Mouse (Mus musculus) heart, embryonic 11.5 days (tissue): ENCODE data around the gene Dhdds. TPM values are rescaled to one million over a fixed set of nuclear protein-coding genes. Genes with fewer than 3 reads are reported as not detected.

Experiments
- ATAC-seq: fragments of 200-750 bp; cut with Nextera tagmentation; replicated peaks from 2 replicates; pipeline ENCODE4 v1.8.0; 2017; ENCODE audit warnings: moderate library complexity; ENCODE audit not compliant: insufficient number of reproducible peaks, low FRiP score, low TSS enrichment
- H3K27ac ChIP-seq: fragments of 300-500 bp; sonication (generic); 2 replicates; pipeline ENCODE4 v1.5.1; 2014; ENCODE audit warnings: mild to moderate bottlenecking, low read depth, low read length
- H3K27me3 ChIP-seq: fragments of 300-500 bp; sonication (generic); 2 replicates; pipeline ENCODE4 v1.6.1; 2014; ENCODE audit warnings: mild to moderate bottlenecking, low read length, mixed read lengths; ENCODE audit not compliant: control insufficient read depth, insufficient read depth
- H3K36me3 ChIP-seq: fragments of 300-500 bp; sonication (generic); 2 replicates; pipeline ENCODE4 v1.6.1; 2014; ENCODE audit warnings: mild to moderate bottlenecking, low read length, moderate library complexity, mixed read lengths; ENCODE audit not compliant: control insufficient read depth, insufficient read depth
- H3K4me1 ChIP-seq: fragments of 300-500 bp; sonication (generic); 2 replicates; pipeline ENCODE4 v1.6.1; 2014; ENCODE audit warnings: low read length; ENCODE audit not compliant: control insufficient read depth, insufficient read depth
- H3K4me2 ChIP-seq: fragments of 300-500 bp; sonication (generic); 2 replicates; pipeline ENCODE4 v1.6.1; 2014; ENCODE audit warnings: mild to moderate bottlenecking, moderate library complexity
- H3K4me3 ChIP-seq: fragments of 300-500 bp; sonication (generic); 2 replicates; pipeline ENCODE4 v1.5.1; 2014; ENCODE audit warnings: low read depth, low read length
- H3K9ac ChIP-seq: fragments of 300-500 bp; sonication (generic); 2 replicates; pipeline ENCODE4 v1.6.1; 2014; ENCODE audit warnings: mild to moderate bottlenecking, low read depth, low read length, moderate library complexity
- H3K9me3 ChIP-seq: fragments of 300-500 bp; sonication (generic); replicated peaks from 2 replicates; pipeline ENCODE4 v1.6.1; 2016; ENCODE audit warnings: low read length; ENCODE audit not compliant: control insufficient read depth
- WGBS: fragments of 180-500 bp; shearing (Covaris S2); extraction: QIAGEN DNeasy Blood & Tissue Kit; methylation state at CpG from one replicate; pipeline ENCODE4 v1.1.7; 2014; ENCODE audit not compliant: insufficient replicate concordance; 5-methylcytosine and 5-hydroxymethylcytosine counted together
- polyA plus RNA-seq: library from polyadenylated mRNA; unstranded; fragments of >200 nt; fragmentation: Nextera tagmentation; extraction: Ambion mirVana; gene quantifications from 2 replicates; pipeline ENCODE4 v1.2.1, GENCODE M21; 2014

Gene Dhdds
- polyA plus RNA-seq, 1 experiment from 2014 or later = 35.3 TPM

GRCm38 (mm10) chr4:134019210-134019609 lies 18.5 kb upstream of the Dhdds start:
- peaks cover 26% of the 10 kb centered on the region for H3K27me3 ChIP-seq
- 1% methylated on average over 9 of the region's 10 CpGs for WGBS
- peak overlapping the region; percentile 5; the same call in 1 of the 2 replicates for H3K4me3 ChIP-seq
- H3K4me1 ChIP-seq = peaks cover 44% of the 10 kb centered on the region
- H3K9me3 ChIP-seq = no peaks in the 10 kb centered on the region
- no peak overlapping the region for H3K27ac ChIP-seq
- ATAC-seq = no peak
- no peaks in the 10 kb centered on the region for H3K36me3 ChIP-seq
- H3K9ac ChIP-seq = no peak overlapping the region
- H3K4me2 ChIP-seq = peak overlapping the region; percentile 80

DNA sequence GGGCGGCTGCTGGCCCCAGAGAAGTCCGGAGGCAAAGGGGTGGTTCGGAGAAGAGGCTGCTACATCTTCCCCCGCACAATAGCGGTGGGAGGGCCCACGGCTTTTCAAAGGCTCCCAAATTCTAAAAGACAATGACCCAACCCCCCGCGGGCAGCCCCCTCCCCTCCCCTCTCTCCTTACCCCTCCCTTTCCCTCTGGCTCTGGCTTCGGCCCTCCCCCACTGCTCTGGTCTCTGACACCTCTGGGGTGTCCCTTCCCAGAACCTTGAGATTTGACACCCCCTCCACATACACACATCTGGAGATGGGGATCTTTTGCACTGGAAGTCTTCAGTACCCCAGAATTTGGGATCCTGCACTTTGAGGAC lies 18.0 kb upstream of the Dhdds start, which contains the start of gene Lin28a:
Gene Lin28a (minus strand): TSS at position 63 of the 367 bp plus-strand sequence.
- Histone ChIP-seq H3K36me3 (no peaks in the 10 kb centered on the region), H3K27ac (peak within 1 kb of the TSS; percentile 17; the same call in 1 of the 2 replicates), H3K4me3 (peak within 1 kb of the TSS; percentile 42), H3K27me3 (peaks cover 26% of the 10 kb centered on the region), H3K4me2 (peak within 1 kb of the TSS; percentile 80), H3K9ac (peak within 1 kb of the TSS; percentile 43; the same call in 1 of the 2 replicates), H3K4me1 (peaks cover 44% of the 10 kb centered on the region), H3K9me3 (no peaks in the 10 kb centered on the region)
- no peak for ATAC-seq
- under 1% methylated on average over 9 of the region's 9 CpGs for WGBS

DNA sequence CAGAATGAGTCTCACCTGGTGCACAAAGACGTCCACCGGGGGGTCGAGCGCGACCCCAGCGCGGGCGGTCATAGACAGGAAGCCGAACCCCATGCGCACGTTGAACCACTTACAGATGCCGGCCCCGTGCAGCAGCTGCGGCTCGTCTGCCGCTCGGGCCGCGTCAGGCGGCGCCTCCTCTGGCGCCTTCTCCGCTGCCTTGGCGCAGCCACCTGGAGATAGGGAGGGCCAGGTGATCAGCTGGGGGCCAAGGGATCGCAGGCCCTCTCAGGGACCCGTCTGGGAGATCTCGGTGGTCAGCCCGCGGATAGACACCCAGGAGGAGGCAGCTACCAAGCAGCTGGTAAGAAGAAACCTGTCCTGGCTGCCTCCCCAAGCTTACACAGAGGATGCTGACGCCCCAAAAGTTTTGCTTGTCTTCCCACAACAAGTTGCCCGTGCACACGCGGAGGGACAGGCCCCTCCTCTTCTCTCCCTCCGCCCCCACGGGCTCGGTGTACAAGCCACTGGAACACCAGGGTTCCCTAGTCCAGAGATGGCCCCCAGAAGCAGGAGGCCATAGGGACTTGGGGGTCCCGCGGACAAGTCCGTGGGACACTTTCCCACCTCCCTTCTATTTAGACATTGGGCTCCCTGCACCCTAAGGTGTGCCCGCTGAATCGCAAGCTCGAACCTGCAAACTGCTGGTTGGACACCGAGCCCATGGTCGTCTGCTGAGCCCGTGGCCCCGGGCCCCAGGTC lies 17.5 kb upstream of the Dhdds start:
- Histone ChIP-seq H3K9ac (peak overlapping the region; percentile 16; the same call in 1 of the 2 replicates), H3K4me1 (peaks cover 45% of the 10 kb centered on the region), H3K4me2 (peak overlapping the region; percentile 80), H3K27ac (0 out of 2 replicates have a peak overlapping the region, but pooled peaks have one; percentile 10), H3K9me3 (no peaks in the 10 kb centered on the region), H3K4me3 (peak overlapping the region; percentile 42), H3K36me3 (no peaks in the 10 kb centered on the region), H3K27me3 (peaks cover 26% of the 10 kb centered on the region)
- no peak for ATAC-seq
- WGBS = under 1% methylated on average over 46 of the region's 46 CpGs

GRCm38 (mm10) chr4:134017201-134017865 lies 16.6 kb upstream of the Dhdds start:
- ATAC-seq = no peak
- Histone ChIP-seq H3K9me3 (no peaks in the 10 kb centered on the region), H3K4me2 (peak overlapping the region; percentile 80), H3K27me3 (peaks cover 26% of the 10 kb centered on the region), H3K36me3 (no peaks in the 10 kb centered on the region), H3K27ac (peak overlapping the region; percentile 17; the same call in 1 of the 2 replicates), H3K9ac (peak overlapping the region; percentile 43; the same call in 1 of the 2 replicates), H3K4me1 (peaks cover 54% of the 10 kb centered on the region), H3K4me3 (peak overlapping the region; percentile 42)
- 2% methylated on average over 21 of the region's 21 CpGs for WGBS

- ATAC-seq = no peak
- Histone ChIP-seq H3K9me3 (no peaks in the 10 kb centered on the region), H3K4me3 (no peak overlapping the region; the same call in 1 of the 2 replicates), H3K9ac (no peak overlapping the region), H3K4me1 (peaks cover 59% of the 10 kb centered on the region), H3K27ac (peak overlapping the region; percentile 17; the same call in 1 of the 2 replicates), H3K27me3 (peaks cover 26% of the 10 kb centered on the region), H3K36me3 (no peaks in the 10 kb centered on the region), H3K4me2 (peak overlapping the region; percentile 80)
- WGBS = under 1% methylated on average over 8 of the region's 8 CpGs
These were observed 16.0 kb upstream of the Dhdds start for GRCm38 (mm10) chr4:134016767-134017166.

DNA sequence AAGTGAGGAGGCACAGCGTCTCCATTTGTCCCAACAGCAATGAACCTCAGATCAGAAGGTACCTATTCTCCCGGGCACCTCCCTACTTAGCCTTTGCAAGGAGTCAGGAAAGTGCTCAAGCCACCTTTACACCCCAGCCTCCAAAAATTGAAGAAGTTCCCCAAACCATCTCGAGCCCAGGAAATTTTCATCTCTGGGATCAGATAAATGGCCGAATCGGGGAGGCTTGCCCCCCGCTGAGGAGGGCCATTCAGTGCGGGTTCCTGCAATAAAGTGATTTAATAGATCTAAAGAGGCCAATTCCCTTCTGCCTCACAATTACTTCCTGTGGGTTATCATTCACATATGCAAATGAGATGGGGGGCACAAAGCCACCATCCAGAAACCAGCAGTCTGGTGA lies 15.5 kb upstream of the Dhdds start:
- ATAC-seq = no peak
- Histone ChIP-seq H3K4me1 (peaks cover 65% of the 10 kb centered on the region), H3K9me3 (no peaks in the 10 kb centered on the region), H3K4me2 (0 out of 2 replicates have a peak overlapping the region, but pooled peaks have one; percentile 8), H3K9ac (no peak overlapping the region), H3K27me3 (peaks cover 26% of the 10 kb centered on the region), H3K27ac (peak overlapping the region; percentile 22; the same call in 1 of the 2 replicates), H3K4me3 (no peak overlapping the region), H3K36me3 (no peaks in the 10 kb centered on the region)
- 10% methylated on average over 7 of the region's 7 CpGs for WGBS

- no peaks in the 10 kb centered on the region for H3K36me3 ChIP-seq
- H3K27me3 ChIP-seq = peaks cover 13% of the 10 kb centered on the region
- no peaks in the 10 kb centered on the region for H3K9me3 ChIP-seq
- no peak overlapping the region for H3K4me2 ChIP-seq
- no peak overlapping the region for H3K27ac ChIP-seq
- H3K4me3 ChIP-seq = no peak overlapping the region
- no peak overlapping the region for H3K9ac ChIP-seq
- no peak for ATAC-seq
- WGBS = 37% methylated on average over 12 of the region's 12 CpGs
- H3K4me1 ChIP-seq = peaks cover 46% of the 10 kb centered on the region
These were observed 12.3 kb upstream of the Dhdds start for GRCm38 (mm10) chr4:134012858-134013528.
